Mouse (Mus musculus) liver, embryonic 13.5 days (tissue): ENCODE results near the gene Scap. TPM values are rescaled to one million over a fixed set of nuclear protein-coding genes. Genes with fewer than 3 reads are reported as not detected.
"Not testable (repeated sequence)": the region's sequence is repeated elsewhere in the genome, so short reads cannot be mapped to it uniquely, and the experiment has no call there.

ENCODE experiments used
- ATAC-seq: fragments of 200-750 bp; cut with Nextera tagmentation; 2 replicates; pipeline ENCODE4 v1.8.0; 2017; ENCODE audit warnings: low read depth, mild to moderate bottlenecking, moderate number of reproducible peaks, moderate library complexity
- DNase-seq: peaks from one replicate; pipeline ENCODE4 v3.0.0; 2022
- H3K27ac ChIP-seq: fragments of 300-500 bp; sonication (generic); 2 replicates; pipeline ENCODE4 v1.5.1; 2015; ENCODE audit warnings: moderate library complexity, mild to moderate bottlenecking, inconsistent platforms
- H3K27me3 ChIP-seq: fragments of 300-500 bp; sonication (generic); 2 replicates; pipeline ENCODE4 v1.6.1; 2015; ENCODE audit warnings: mild to moderate bottlenecking, inconsistent platforms
- H3K36me3 ChIP-seq: fragments of 300-500 bp; sonication (generic); 2 replicates; pipeline ENCODE4 v1.6.1; 2015; ENCODE audit warnings: mild to moderate bottlenecking, inconsistent platforms
- H3K4me1 ChIP-seq: fragments of 300-500 bp; sonication (generic); replicated peaks from 2 replicates; pipeline ENCODE4 v1.6.1; 2015; ENCODE audit warnings: inconsistent platforms
- H3K4me2 ChIP-seq: fragments of 300-500 bp; sonication (generic); 2 replicates; pipeline ENCODE4 v1.6.1; 2015; ENCODE audit warnings: inconsistent platforms, mild to moderate bottlenecking, moderate library complexity
- H3K4me3 ChIP-seq: fragments of 300-500 bp; sonication (generic); replicated peaks from 2 replicates; pipeline ENCODE4 v1.5.1; 2015; ENCODE audit warnings: mild to moderate bottlenecking, inconsistent platforms
- H3K9ac ChIP-seq: fragments of 300-500 bp; sonication (generic); 2 replicates; pipeline ENCODE4 v1.6.1; 2015; ENCODE audit warnings: mild to moderate bottlenecking, inconsistent platforms
- H3K9me3 ChIP-seq: fragments of 300-500 bp; sonication (generic); replicated peaks from 2 replicates; pipeline ENCODE4 v1.6.1; 2016; ENCODE audit warnings: inconsistent platforms
- WGBS: fragments of 180-500 bp; shearing (Covaris S2); methylation state at CpG from one replicate; pipeline ENCODE4 v1.1.7; 2015; ENCODE audit not compliant: insufficient replicate concordance; 5-methylcytosine and 5-hydroxymethylcytosine counted together
- polyA plus RNA-seq: library from polyadenylated mRNA; unstranded; fragments of >200 nt; fragmentation: Nextera tagmentation; extraction: Ambion mirVana; gene quantifications from 2 replicates; pipeline ENCODE4 v1.2.1, GENCODE M21; 2015

Gene Scap
- polyA plus RNA-seq, 1 experiment from 2014 or later, result 20.6 TPM

DNA sequence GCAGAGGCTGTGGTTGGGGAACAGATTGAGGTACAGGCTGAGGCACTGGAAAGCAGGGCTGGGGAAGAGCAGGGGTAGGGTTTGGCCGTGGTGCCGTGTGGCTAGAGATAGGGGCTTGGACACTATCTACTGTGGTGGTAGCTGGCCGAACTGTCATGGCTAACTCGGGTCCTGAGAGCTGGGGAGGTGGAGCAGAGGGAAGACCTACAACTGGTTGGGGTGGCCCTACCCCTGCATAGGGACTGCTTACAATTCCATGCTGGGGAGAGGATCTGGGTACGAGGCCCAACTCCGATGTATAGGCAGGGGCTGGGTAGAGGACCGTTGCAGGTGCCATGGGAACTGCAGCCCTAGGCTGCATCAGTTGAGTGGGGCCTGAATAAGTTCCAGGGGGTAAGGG is 54.9 kb downstream of the Scap start:
- 80% methylated on average over 7 of the region's 7 CpGs for WGBS

DNA sequence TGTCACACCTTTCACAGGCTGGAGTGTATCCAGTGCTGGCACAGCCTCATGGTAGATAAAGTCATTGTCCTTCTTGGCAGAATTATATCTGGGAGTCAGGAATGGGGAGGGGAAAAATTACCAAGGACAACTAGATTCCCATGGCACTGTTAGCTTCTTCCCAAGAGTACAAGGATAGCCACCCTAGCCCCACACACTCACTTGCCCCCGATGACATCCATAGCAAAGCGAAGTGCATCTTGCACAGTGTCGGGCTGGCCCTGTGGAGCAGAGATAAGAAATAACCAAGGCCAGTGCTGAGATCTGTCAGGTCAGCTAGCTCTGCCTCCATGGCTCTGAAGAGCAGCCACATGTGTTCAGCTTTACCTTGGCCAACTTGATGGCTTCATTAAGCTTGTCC is 57.8 kb downstream of the Scap start:
- no peak overlapping the region for H3K27ac ChIP-seq
- H3K4me3 ChIP-seq, result no peak overlapping the region
- H3K36me3 ChIP-seq, result peaks cover 80% of the 10 kb centered on the region
- no peak for DNase-seq
- no peak overlapping the region for H3K9ac ChIP-seq
- H3K4me1 ChIP-seq, result no peaks in the 10 kb centered on the region
- H3K27me3 ChIP-seq, result no peaks in the 10 kb centered on the region
- no peak overlapping the region for H3K4me2 ChIP-seq
- WGBS, result 43% methylated on average over 3 of the region's 3 CpGs
- no peaks in the 10 kb centered on the region for H3K9me3 ChIP-seq
- no peak for ATAC-seq

More for the DNA sequence above, 54.9 kb downstream of the Scap start:
- Histone ChIP-seq H3K4me3 (no peak overlapping the region), H3K27me3 (no peaks in the 10 kb centered on the region), H3K4me1 (no peaks in the 10 kb centered on the region), H3K36me3 (peaks cover 99% of the 10 kb centered on the region), H3K9ac (no peak overlapping the region), H3K9me3 (no peaks in the 10 kb centered on the region), H3K27ac (no peak overlapping the region), H3K4me2 (no peak overlapping the region)
- DNase-seq (no peak), ATAC-seq (no peak)

DNA sequence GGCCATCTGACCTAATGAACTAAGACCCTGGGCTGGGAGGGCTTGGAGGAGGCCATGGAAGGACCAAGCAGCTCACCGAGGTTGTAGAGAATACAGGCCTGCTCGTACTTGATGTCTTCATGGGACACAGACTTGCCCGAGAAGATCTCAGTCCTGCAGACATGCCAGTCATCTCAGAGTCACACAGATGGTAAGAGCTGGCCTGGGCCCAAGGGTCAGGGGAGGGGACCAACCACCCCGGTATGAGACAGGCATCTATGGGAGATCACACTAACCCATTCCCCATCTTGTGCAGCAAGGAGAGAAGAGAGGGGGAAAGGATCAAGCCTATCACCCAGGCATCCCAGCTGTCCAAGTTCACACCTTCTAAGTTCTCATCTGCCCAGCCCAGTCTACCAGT is 60.2 kb downstream of the Scap start:
- no peak overlapping the region for H3K4me3 ChIP-seq
- H3K27ac ChIP-seq, result no peak overlapping the region
- H3K9me3 ChIP-seq, result no peaks in the 10 kb centered on the region
- H3K36me3 ChIP-seq, result peaks cover 65% of the 10 kb centered on the region
- ATAC-seq (no peak), DNase-seq (no peak)
- H3K4me2 ChIP-seq, result no peak overlapping the region
- H3K27me3 ChIP-seq, result no peaks in the 10 kb centered on the region
- no peak overlapping the region for H3K9ac ChIP-seq
- H3K4me1 ChIP-seq, result no peaks in the 10 kb centered on the region
- 75% methylated on average over 4 of the region's 4 CpGs for WGBS

DNA sequence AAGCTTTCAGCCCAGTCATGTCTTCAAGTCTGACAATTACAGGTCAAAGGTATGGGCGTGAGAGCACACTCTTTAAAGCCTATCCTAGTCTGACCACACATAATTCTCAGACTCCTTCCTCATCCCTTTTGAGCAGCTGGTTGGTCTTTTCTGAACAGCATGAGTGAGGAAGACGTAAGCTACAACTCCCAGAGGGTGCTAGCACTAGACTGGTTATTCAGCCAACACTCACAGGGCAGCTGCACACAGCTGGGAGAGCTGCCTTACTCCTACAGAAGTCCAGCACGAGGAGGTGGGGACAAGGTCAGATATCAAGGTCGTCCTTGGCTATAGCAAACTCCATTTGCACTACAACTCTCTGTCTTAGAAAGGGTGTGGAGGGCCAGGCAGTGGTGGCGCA is 67.6 kb downstream of the Scap start:
- 70% methylated on average over 5 of the region's 5 CpGs for WGBS
- Histone ChIP-seq H3K36me3 (peaks cover 22% of the 10 kb centered on the region; the same call in 1 of the 2 replicates), H3K27me3 (no peaks in the 10 kb centered on the region), H3K9ac (no peak overlapping the region), H3K9me3 (no peaks in the 10 kb centered on the region), H3K4me2 (no peak overlapping the region), H3K4me1 (peaks cover 5% of the 10 kb centered on the region; the same call in 1 of the 2 replicates), H3K27ac (no peak overlapping the region), H3K4me3 (no peak overlapping the region)
- no peak for ATAC-seq
- DNase-seq, result no peak

DNA sequence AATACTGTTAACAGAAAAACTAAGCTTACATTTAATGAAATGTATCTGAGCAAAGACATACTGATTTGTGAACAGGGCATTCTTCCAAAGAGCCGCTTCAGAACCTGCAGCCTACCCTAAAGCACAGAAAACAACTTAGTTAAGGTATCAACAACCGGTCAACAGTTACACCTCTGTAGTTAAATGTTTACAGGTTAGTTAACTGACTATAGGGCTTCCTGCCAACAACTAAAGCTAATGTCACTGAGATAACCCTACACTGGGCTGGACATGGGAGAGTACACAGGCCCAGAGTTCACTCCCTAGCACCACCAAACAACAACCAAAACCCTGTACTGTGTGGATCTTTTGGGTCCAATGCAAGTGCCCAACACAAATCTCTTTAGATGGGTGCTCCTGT is 69.6 kb downstream of the Scap start:
- Histone ChIP-seq H3K27me3 (no peaks in the 10 kb centered on the region), H3K9ac (no peak overlapping the region), H3K4me3 (no peak overlapping the region), H3K9me3 (no peaks in the 10 kb centered on the region), H3K4me2 (no peak overlapping the region), H3K27ac (no peak overlapping the region), H3K4me1 (peaks cover 22% of the 10 kb centered on the region), H3K36me3 (peaks cover 19% of the 10 kb centered on the region; the same call in 1 of the 2 replicates)
- ATAC-seq, result no peak
- DNase-seq, result no peak
- WGBS, result 81% methylated on average over 2 of the region's 2 CpGs

DNA sequence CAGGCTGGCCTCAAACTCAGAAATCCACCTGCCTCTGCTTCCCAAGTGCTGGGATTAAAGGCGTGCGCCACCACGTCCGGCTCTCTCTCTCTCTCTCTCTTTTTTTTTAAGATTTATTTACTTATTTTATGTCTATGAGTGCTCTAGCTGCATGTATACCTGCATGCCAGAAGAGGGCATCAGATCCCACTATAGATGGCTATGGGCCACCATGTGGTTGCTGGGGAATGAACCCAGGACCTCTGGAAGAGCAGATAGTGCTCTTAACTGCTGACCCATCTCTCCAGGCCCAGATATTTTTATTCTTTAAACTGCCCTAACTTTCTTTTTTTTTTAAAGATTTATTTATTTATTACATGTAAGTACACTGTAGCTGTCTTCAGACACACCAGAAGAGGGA is 70.2 kb downstream of the Scap start:
- H3K9me3 ChIP-seq, H3K4me3 ChIP-seq, H3K27ac ChIP-seq, ATAC-seq, H3K27me3 ChIP-seq, DNase-seq, H3K9ac ChIP-seq, H3K4me2 ChIP-seq: not testable (repeated sequence)
- Histone ChIP-seq H3K36me3 (peaks cover 18% of the 10 kb centered on the region; the same call in 1 of the 2 replicates), H3K4me1 (peaks cover 22% of the 10 kb centered on the region)
- WGBS, result 82% methylated on average over 4 of the region's 4 CpGs

DNA sequence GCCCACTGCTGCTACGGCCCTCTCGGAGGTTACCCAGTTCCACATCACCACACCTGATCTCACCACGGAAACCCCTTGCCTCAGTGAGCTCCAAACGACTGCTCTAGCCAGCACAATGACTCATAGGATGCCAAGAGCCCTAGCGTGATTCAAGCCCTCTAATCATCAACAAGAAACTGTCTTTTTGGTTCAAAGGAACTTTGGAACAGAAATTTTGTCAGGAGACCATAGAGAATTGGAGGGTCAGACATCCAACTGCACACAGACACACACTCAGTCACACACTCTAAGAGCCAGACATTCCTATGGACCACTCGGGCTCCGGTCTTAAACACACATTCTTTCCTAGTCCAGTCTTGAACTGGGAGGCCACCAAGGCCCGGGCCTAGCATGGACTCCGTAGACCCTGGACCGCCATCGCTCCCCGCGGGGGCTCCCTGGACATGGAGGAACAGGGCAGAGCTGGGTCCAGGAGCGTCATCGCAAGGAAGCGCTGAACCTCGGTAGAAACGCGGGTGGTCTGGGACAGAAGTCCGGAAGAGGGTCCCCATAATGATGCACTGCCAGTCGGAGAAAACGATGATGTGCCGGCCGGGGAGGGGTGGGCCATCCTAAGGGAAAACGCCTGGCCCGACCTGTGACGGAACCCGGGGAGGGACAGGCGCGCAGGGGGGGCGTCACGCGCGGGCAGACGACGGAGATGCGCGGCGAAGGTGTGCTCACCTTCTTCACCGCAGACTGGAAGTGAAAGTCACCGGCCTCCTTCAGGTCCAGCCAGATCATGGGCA is 74.4 kb downstream of the Scap start:
- peak overlapping the region; percentile 57 for H3K27ac ChIP-seq
- 2% methylated on average over 41 of the region's 41 CpGs for WGBS
- H3K9me3 ChIP-seq, result no peaks in the 10 kb centered on the region
- H3K4me3 ChIP-seq, result peak overlapping the region; percentile 87
- H3K36me3 ChIP-seq, result 0 out of 2 replicates have a peak, but pooled peaks cover 14% of the 10 kb centered on the region
- peaks cover 27% of the 10 kb centered on the region for H3K4me1 ChIP-seq
- H3K9ac ChIP-seq, result peak overlapping the region; percentile 87
- DNase-seq, result peak; percentile 32
- peak; percentile 59 for ATAC-seq
- H3K4me2 ChIP-seq, result peak overlapping the region; percentile 95
- no peaks in the 10 kb centered on the region for H3K27me3 ChIP-seq

DNA sequence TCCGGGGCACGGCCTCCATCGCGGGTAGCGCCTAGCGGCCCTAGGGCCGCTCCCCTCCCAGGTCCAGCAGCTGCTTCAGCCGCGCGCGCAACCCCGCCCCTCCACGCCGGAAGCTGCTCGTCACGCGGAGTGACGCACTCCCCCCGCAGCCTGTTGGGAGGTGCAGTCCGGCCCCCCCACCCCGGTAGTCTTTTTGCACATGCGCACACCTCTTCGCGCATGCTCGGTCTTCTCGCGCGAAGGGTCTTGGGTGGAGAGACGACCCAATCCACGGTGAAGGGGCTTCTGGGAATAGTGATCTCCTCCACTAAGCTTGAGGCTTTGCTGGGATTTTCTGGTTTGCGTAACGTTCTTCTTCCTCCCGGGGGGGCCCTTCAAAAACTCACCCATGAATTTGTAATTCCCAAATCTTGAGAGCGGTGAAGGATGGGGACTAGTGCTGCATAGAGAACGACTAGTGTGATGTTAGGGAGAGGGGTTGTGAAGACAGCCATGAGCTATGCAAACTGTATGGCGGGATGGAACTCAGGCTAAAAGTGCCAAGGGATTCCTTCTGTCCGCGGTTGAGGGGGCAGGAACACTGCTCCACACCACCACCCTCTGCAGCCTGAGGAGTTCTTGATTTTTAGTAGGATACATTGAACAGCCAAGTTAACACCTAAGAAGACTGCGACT is 75.1 kb downstream of the Scap start, which contains the start of gene Ptpn23:
Gene Ptpn23 (minus strand): TSS at position 115 of the 675 bp plus-strand sequence.
- DNase-seq (peak; percentile 90), ATAC-seq (peak; percentile 96)
- Histone ChIP-seq H3K4me1 (peaks cover 27% of the 10 kb centered on the region), H3K36me3 (0 out of 2 replicates have a peak, but pooled peaks cover 14% of the 10 kb centered on the region), H3K4me2 (peak within 1 kb of the TSS; percentile 95), H3K4me3 (peak within 1 kb of the TSS; percentile 87), H3K27ac (peak within 1 kb of the TSS; percentile 63), H3K9me3 (no peaks in the 10 kb centered on the region), H3K9ac (peak within 1 kb of the TSS; percentile 87), H3K27me3 (no peaks in the 10 kb centered on the region)
- WGBS, result under 1% methylated on average over 39 of the region's 39 CpGs

DNA sequence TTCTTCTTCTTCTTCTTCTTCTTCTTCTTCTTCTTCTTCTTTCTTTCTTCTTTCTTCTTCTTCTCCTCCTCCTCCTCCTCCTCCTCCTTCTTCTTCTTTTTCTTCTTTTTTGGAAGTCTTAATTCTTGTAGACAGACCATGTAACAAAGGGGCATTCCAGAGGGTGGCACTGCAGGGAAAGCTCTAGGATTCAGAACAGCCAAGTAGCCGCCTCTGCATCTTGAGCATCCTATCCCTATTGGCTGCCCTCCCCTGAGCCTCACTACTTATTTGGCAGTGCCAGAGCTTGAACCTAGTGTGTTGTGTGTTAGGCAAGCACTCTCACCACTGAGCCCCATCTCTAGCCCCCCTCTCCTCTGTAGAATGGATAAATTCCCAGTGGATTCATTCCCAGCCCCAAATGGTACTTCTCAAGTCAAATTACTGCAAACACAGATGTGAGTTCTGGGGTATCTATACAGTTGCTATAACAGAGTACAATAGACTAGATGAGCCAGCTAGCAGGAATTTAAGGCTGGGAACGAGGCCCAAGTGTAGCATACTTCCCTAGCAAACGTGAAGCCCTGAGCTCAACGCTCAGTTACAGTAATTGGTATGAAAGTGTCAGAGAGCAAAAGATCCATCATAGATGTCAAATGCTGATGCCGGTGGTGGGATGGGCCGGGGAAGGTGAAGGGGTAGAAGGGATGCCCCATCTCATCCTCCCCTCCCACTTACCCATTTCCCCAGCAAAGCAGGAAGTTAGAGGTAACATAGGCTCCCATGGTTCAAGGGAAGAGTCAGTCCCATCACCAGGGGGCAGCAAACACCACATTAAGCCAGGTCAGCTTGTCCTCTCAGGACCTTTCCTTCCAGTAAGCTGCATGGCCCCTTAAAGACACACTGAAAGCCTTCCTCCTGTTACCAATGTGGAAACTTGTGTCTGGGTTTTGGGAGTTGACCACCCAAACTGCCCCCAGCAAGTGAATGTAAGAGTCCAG is 78.1 kb downstream of the Scap start:
- no peak overlapping the region for H3K27ac ChIP-seq
- no peaks in the 10 kb centered on the region for H3K27me3 ChIP-seq
- H3K4me1 ChIP-seq, result peaks cover 21% of the 10 kb centered on the region
- ATAC-seq (no peak), DNase-seq (peak; percentile 66)
- H3K9ac ChIP-seq, result no peak overlapping the region
- WGBS, result 33% methylated on average over 6 of the region's 6 CpGs
- no peak overlapping the region for H3K4me2 ChIP-seq
- H3K4me3 ChIP-seq, result no peak overlapping the region
- H3K36me3 ChIP-seq, result no peaks in the 10 kb centered on the region
- no peaks in the 10 kb centered on the region for H3K9me3 ChIP-seq

DNA sequence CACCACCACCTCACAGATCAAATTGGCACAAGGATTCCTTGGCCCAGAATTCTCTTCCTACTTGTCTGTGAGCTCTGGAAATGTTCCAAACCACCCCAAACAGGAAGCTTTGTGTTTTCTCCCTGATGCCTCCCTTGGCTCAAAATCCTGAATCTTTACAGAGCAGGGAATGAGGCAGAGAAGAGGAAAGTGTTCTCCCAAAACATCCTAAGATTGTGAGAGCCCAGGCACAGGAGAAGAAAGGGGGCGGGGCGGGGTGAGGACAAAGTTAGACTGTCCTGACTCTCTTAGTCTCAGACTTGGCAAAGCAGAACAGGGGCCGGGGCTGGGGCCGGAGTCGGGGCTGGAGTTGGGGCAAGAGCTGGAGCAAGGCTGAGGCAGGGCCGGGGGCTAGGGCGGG is 79.8 kb downstream of the Scap start:
- Histone ChIP-seq H3K9ac (no peak overlapping the region), H3K9me3 (no peaks in the 10 kb centered on the region)

DNA sequence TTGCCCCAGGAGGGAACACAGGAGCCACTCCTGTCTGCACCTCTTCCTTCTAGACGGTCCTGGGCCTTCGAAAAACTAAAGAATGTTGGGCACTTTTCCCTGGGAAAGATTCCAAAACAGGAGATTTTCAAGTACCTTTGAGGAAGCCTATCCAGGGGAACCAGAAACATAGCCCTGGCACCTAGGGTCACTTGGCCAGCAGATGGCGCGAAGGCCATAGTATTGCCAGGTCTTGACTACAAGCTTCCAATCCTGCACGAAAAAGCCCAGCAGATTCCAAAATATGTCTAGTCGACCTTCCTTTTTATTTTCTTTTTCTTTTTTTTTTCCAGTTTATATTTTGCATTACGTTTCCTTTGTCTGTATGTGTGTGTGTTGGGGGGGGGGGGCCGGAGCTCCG is 80.7 kb downstream of the Scap start:
- Histone ChIP-seq H3K4me3 (no peak overlapping the region), H3K27me3 (no peaks in the 10 kb centered on the region), H3K36me3 (no peaks in the 10 kb centered on the region), H3K4me2 (no peak overlapping the region), H3K9ac (no peak overlapping the region), H3K9me3 (no peaks in the 10 kb centered on the region), H3K27ac (no peak overlapping the region), H3K4me1 (peaks cover 5% of the 10 kb centered on the region)
- WGBS, result 56% methylated on average over 9 of the region's 9 CpGs
- ATAC-seq (no peak), DNase-seq (no peak)

More for the DNA sequence above, 79.8 kb downstream of the Scap start:
- no peak for DNase-seq
- peaks cover 9% of the 10 kb centered on the region for H3K4me1 ChIP-seq
- H3K27ac ChIP-seq, result no peak overlapping the region
- H3K36me3 ChIP-seq, result no peaks in the 10 kb centered on the region
- H3K27me3 ChIP-seq, result no peaks in the 10 kb centered on the region
- H3K4me2 ChIP-seq, result no peak overlapping the region
- no peak overlapping the region for H3K4me3 ChIP-seq
- ATAC-seq, result no peak
- 69% methylated on average over 7 of the region's 7 CpGs for WGBS
